Mouse (Mus musculus) forebrain, postnatal 0 days (tissue): ENCODE measurements around the gene Ccdc57. TPM values are rescaled to one million over a fixed set of nuclear protein-coding genes. Genes with fewer than 3 reads are reported as not detected.

Source experiments
- ATAC-seq: fragments of 200-750 bp; cut with Nextera tagmentation; 2 replicates; pipeline ENCODE4 v1.8.0; 2017; ENCODE audit warnings: mild to moderate bottlenecking, moderate library complexity
- DNase-seq: peaks from one replicate; pipeline ENCODE4 v3.0.0-alpha.2; 2015
- H3K27ac ChIP-seq: fragments of 300-500 bp; sonication (generic); 2 replicates; pipeline ENCODE4 v1.5.1; 2014; ENCODE audit warnings: low read depth, mild to moderate bottlenecking, antibody characterized with exemption, low read length, moderate library complexity, mixed read lengths
- H3K27me3 ChIP-seq: fragments of 300-500 bp; sonication (generic); 2 replicates; pipeline ENCODE4 v1.6.1; 2014; ENCODE audit warnings: mild to moderate bottlenecking, low read length, mixed read lengths; ENCODE audit not compliant: insufficient read depth
- H3K36me3 ChIP-seq: fragments of 300-500 bp; sonication (generic); 2 replicates; pipeline ENCODE4 v1.6.1; 2014; ENCODE audit warnings: mild to moderate bottlenecking, moderate library complexity; ENCODE audit not compliant: insufficient read depth
- H3K4me1 ChIP-seq: fragments of 300-500 bp; sonication (generic); 2 replicates; pipeline ENCODE4 v1.6.1; 2014; ENCODE audit warnings: antibody characterized with exemption; ENCODE audit not compliant: insufficient read depth
- H3K4me2 ChIP-seq: fragments of 300-500 bp; sonication (generic); 2 replicates; pipeline ENCODE4 v1.6.1; 2014; ENCODE audit warnings: low read depth, mild to moderate bottlenecking, moderate library complexity
- H3K4me3 ChIP-seq: fragments of 300-500 bp; sonication (generic); 2 replicates; pipeline ENCODE4 v1.5.1; 2014; ENCODE audit warnings: low read depth, low read length, mixed read lengths
- H3K9ac ChIP-seq: fragments of 300-500 bp; sonication (generic); 2 replicates; pipeline ENCODE4 v1.6.1; 2014; ENCODE audit warnings: mild to moderate bottlenecking
- H3K9me3 ChIP-seq: fragments of 300-500 bp; sonication (generic); 2 replicates; pipeline ENCODE4 v1.6.1; 2016; ENCODE audit warnings: low read length
- CTCF ChIP-seq: sonication (generic); IDR thresholded peaks from 2 replicates; pipeline ENCODE4 v1.5.1; 2016; ENCODE audit warnings: antibody characterized with exemption, control low read depth, low read depth
- WGBS: fragments of 180-500 bp; shearing (Covaris S2); extraction: QIAGEN DNeasy Blood & Tissue Kit; methylation state at CpG from one replicate; pipeline ENCODE4 v1.1.7; 2014; 5-methylcytosine and 5-hydroxymethylcytosine counted together
- polyA plus RNA-seq: library from polyadenylated mRNA; unstranded; fragments of >200 nt; fragmentation: Nextera tagmentation; extraction: Ambion mirVana; gene quantifications from 2 replicates; pipeline ENCODE4 v1.2.1, GENCODE M21; 2015
- total RNA-seq: library from RNA; depleted of rRNA; stranded (reverse); fragments of >200 nt; gene quantifications from 2 replicates; pipeline ENCODE4 v1.2.3, GENCODE M21; 2014

Gene Ccdc57
- total and polyA plus RNA-seq, 2 experiments from 2014 or later: 6.9 to 11.6 TPM

- H3K4me1 ChIP-seq: no peaks in the 10 kb centered on the region
- no peak for TF ChIP-seq CTCF
- no peak overlapping the region for H3K9ac ChIP-seq
- H3K4me3 ChIP-seq: no peak overlapping the region
- H3K27me3 ChIP-seq: no peaks in the 10 kb centered on the region
- H3K4me2 ChIP-seq: no peak overlapping the region
- H3K36me3 ChIP-seq: peaks cover 3% of the 10 kb centered on the region; the same call in 1 of the 2 replicates
- DNase-seq (no peak), ATAC-seq (no peak)
- 60% methylated on average over 3 of the region's 3 CpGs for WGBS
- no peaks in the 10 kb centered on the region for H3K9me3 ChIP-seq
- H3K27ac ChIP-seq: no peak overlapping the region
Observed at GRCm38 (mm10) chr11:120831659-120832440, 100.8 kb downstream of the Ccdc57 start.

DNA sequence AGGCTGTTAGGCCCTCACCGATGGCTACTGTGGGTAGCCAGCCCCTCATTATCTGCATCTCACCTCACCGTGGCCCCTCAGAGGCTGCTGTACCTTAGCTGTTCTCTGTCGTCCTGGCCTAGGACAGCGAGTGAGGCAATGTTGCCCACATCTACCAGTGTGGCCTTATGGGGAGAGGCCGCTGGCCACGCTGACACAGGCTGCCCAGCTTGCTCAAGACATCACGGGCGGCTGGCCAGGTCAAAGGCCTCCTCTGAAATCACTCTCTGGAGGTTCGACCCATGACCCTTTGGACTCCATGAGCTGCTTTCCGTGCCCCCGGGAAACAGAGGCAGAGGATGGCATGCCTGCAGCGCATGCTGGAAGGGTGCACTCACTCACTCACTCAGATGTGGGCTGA lies 102.0 kb downstream of the Ccdc57 start:
- TF ChIP-seq CTCF: no peak
- ATAC-seq: no peak
- no peaks in the 10 kb centered on the region for H3K9me3 ChIP-seq
- WGBS: 88% methylated on average over 12 of the region's 12 CpGs
- H3K9ac ChIP-seq: no peak overlapping the region
- DNase-seq: no peak
- no peaks in the 10 kb centered on the region for H3K4me1 ChIP-seq
- no peaks in the 10 kb centered on the region for H3K27me3 ChIP-seq
- no peak overlapping the region for H3K4me3 ChIP-seq
- H3K27ac ChIP-seq: no peak overlapping the region
- peaks cover 9% of the 10 kb centered on the region; the same call in 1 of the 2 replicates for H3K36me3 ChIP-seq
- H3K4me2 ChIP-seq: no peak overlapping the region

- no peak overlapping the region for H3K27ac ChIP-seq
- ATAC-seq: no peak
- H3K4me3 ChIP-seq: no peak overlapping the region
- no peaks in the 10 kb centered on the region for H3K27me3 ChIP-seq
- no peak overlapping the region for H3K4me2 ChIP-seq
- H3K9ac ChIP-seq: no peak overlapping the region
- DNase-seq: no peak
- TF ChIP-seq CTCF: no peak
- peaks cover 7% of the 10 kb centered on the region for H3K4me1 ChIP-seq
- WGBS: 89% methylated on average over 10 of the region's 10 CpGs
- peaks cover 9% of the 10 kb centered on the region; the same call in 1 of the 2 replicates for H3K36me3 ChIP-seq
- no peaks in the 10 kb centered on the region for H3K9me3 ChIP-seq
Observed at GRCm38 (mm10) chr11:120829757-120830532, 102.7 kb downstream of the Ccdc57 start.

GRCm38 (mm10) chr11:120828416-120828815 lies 104.3 kb downstream of the Ccdc57 start:
- ATAC-seq: no peak
- no peaks in the 10 kb centered on the region for H3K27me3 ChIP-seq
- no peak for DNase-seq
- H3K27ac ChIP-seq: no peak overlapping the region
- H3K4me2 ChIP-seq: no peak overlapping the region
- H3K9ac ChIP-seq: no peak overlapping the region
- TF ChIP-seq CTCF: no peak
- 72% methylated on average over 4 of the region's 4 CpGs for WGBS
- H3K4me3 ChIP-seq: no peak overlapping the region
- H3K4me1 ChIP-seq: peaks cover 9% of the 10 kb centered on the region
- no peaks in the 10 kb centered on the region for H3K9me3 ChIP-seq
- peaks cover 9% of the 10 kb centered on the region; the same call in 1 of the 2 replicates for H3K36me3 ChIP-seq

- peaks cover 16% of the 10 kb centered on the region for H3K36me3 ChIP-seq
- H3K9me3 ChIP-seq: no peaks in the 10 kb centered on the region
- DNase-seq: no peak
Observed at GRCm38 (mm10) chr11:120826016-120826953, 106.4 kb downstream of the Ccdc57 start.

DNA sequence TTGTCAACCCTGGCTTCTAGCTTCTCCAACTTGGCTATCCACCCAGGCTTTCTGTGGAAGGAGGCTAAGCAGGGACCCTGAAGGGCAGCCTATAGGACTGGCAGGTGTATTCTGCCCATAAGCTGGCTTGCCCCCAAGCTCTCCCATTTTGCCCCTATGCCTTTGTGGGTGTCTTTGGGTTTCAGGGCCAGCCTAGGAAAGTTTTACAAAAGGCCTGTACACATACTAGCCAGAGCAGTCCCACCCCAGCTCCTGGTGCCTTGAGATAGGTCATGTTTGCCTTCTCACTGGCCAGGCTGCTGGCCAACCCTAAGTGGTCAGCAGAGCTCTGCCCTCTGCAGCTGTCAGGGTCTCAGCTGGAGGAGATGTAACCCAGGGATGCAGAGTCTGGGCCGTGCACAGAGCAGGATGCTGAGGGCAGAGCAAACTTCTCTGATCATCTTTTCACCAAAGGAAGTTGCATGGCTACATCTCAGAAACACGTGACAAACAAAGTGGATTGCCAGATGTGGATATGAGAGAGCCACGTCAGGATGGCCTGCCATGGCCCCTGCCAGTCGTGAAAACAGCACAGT lies 107.3 kb downstream of the Ccdc57 start:
- Histone ChIP-seq H3K36me3 (peaks cover 16% of the 10 kb centered on the region), H3K4me2 (peak overlapping the region; percentile 93), H3K9me3 (no peaks in the 10 kb centered on the region), H3K27me3 (no peaks in the 10 kb centered on the region), H3K27ac (peak overlapping the region; percentile 99), H3K4me3 (peak overlapping the region; percentile 75), H3K9ac (peak overlapping the region; percentile 88), H3K4me1 (peaks cover 25% of the 10 kb centered on the region)
- no peak for TF ChIP-seq CTCF
- ATAC-seq (no peak), DNase-seq (no peak)
- WGBS: 52% methylated on average over 4 of the region's 4 CpGs

More at GRCm38 (mm10) chr11:120826016-120826953, 106.4 kb downstream of the Ccdc57 start:
- Histone ChIP-seq H3K27me3 (no peaks in the 10 kb centered on the region), H3K4me2 (no peak overlapping the region), H3K4me3 (no peak overlapping the region), H3K4me1 (peaks cover 24% of the 10 kb centered on the region), H3K9ac (no peak overlapping the region), H3K27ac (peak overlapping the region; percentile 99)
- ATAC-seq: no peak
- TF ChIP-seq CTCF: no peak
- 88% methylated on average over 8 of the region's 8 CpGs for WGBS
